Mouse (Mus musculus) erythroid progenitor cell, adult 5-6 weeks (primary cell): ENCODE data around the gene Mgat4e. TPM values are rescaled to one million over a fixed set of nuclear protein-coding genes. Genes with fewer than 3 reads are reported as not detected.

ENCODE experiments used
- ATAC-seq: replicated peaks from 2 replicates; pipeline ENCODE4 v1.8.0; 2016; ENCODE audit warnings: moderate number of reproducible peaks, mild to moderate bottlenecking, moderate TSS enrichment, inconsistent platforms; ENCODE audit not compliant: poor library complexity, low FRiP score, severe bottlenecking
- total RNA-seq, 2 experiments: library from RNA; stranded (forward) in 1 of 2; stranded (reverse) in 1 of 2; fragments of 150-400 nt in 1 of 2; fragments of 186-747, 209-891 nt in 1 of 2; gene quantifications; 2 replicates each; pipeline versions ENCODE4 v1.2.3 to v1.2.4; 2015 to 2017; ENCODE audit warnings: low replicate concordance in 2 of 2

Gene Mgat4e
- total RNA-seq (2015; ENCODE audit: low replicate concordance) (not detected in 2 replicates), total RNA-seq (2017; ENCODE audit: low replicate concordance) (not detected in 2 replicates)

GRCm38 (mm10) chr1:134549632-134550132 lies at the start of gene Mgat4e:
Mgat4e (minus strand) TSS chr1:134549682.
- ATAC-seq: no peak

- ATAC-seq: no peak
These were observed 48.0 kb upstream of the Mgat4e start for GRCm38 (mm10) chr1:134597339-134598054.

- no peak for ATAC-seq
These were observed 42.3 kb upstream of the Mgat4e start for GRCm38 (mm10) chr1:134591773-134592172.

- no peak for ATAC-seq
These were observed 40.2 kb upstream of the Mgat4e start for GRCm38 (mm10) chr1:134589676-134590075.

GRCm38 (mm10) chr1:134583560-134583959 lies 34.1 kb upstream of the Mgat4e start:
- ATAC-seq: peak; percentile 75

GRCm38 (mm10) chr1:134580796-134581195 lies 31.3 kb upstream of the Mgat4e start:
- no peak for ATAC-seq

- ATAC-seq: no peak
These were observed 28.1 kb upstream of the Mgat4e start for GRCm38 (mm10) chr1:134577384-134578120.

GRCm38 (mm10) chr1:134573932-134574315 lies 24.4 kb upstream of the Mgat4e start:
- 0 out of 2 replicates have a peak, but pooled peaks have one; percentile 56 for ATAC-seq

GRCm38 (mm10) chr1:134573300-134573931 lies 23.9 kb upstream of the Mgat4e start:
- ATAC-seq: no peak

- ATAC-seq: no peak
These were observed 21.1 kb upstream of the Mgat4e start for GRCm38 (mm10) chr1:134570631-134571030.

GRCm38 (mm10) chr1:134570171-134570570 lies 20.7 kb upstream of the Mgat4e start:
- ATAC-seq: no peak

GRCm38 (mm10) chr1:134567511-134567910 lies 18.0 kb upstream of the Mgat4e start:
- no peak for ATAC-seq

- no peak for ATAC-seq
These were observed 14.2 kb upstream of the Mgat4e start for GRCm38 (mm10) chr1:134563726-134564125.

GRCm38 (mm10) chr1:134562457-134562856 lies 13.0 kb upstream of the Mgat4e start:
- ATAC-seq: no peak

GRCm38 (mm10) chr1:134561770-134562143 lies 12.3 kb upstream of the Mgat4e start:
- no peak for ATAC-seq

- ATAC-seq: no peak
These were observed 11.6 kb upstream of the Mgat4e start for GRCm38 (mm10) chr1:134560801-134561769.

GRCm38 (mm10) chr1:134560396-134560795 lies 10.9 kb upstream of the Mgat4e start:
- ATAC-seq: no peak

GRCm38 (mm10) chr1:134559976-134560375 lies 10.5 kb upstream of the Mgat4e start, which contains the start of gene Kdm5b:
Kdm5b (plus strand) TSS chr1:134560171.
- ATAC-seq: peak; percentile 36

GRCm38 (mm10) chr1:134559226-134559625 lies 9.7 kb upstream of the Mgat4e start:
- ATAC-seq: no peak
